ENCODE assay signal across 9 mouse cellular contexts in the genomic region with DNA sequence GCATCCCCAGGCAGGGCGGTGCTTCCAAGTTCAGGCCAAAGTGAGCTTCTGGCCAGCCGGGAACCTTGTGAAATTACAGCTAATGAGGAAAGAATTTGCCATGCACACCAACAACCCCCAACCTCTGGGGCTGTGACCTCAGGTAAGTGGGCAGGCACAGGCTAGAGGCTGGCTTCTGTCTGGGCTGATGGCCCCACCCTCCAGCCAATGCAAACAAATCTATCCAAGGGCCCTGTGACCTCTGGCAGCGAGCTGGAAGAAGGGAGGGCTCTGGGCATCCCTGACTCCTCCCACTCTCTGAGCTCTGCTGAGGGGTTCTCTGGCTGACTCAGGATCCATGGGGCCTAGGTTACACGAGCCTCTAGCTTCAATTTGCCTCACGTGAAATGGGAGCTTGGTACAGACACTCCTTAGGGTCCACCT. TPM values are rescaled to one million over a fixed set of nuclear protein-coding genes. Genes with fewer than 3 reads are reported as not detected.
DNase-seq lines count a peak whose midpoint lies in the region; ATAC-seq and TF ChIP-seq lines count a peak whose summit lies in the region.
"Had no signal": no experiment of that assay in that cellular context is flagged by ENCODE, and none has a peak within 500 bp of the region (broad histone marks: within the 10 kb centered on the region; RNA-seq: fewer than 3 reads in every experiment).

No protein-coding gene starts in this region.

- H3K4me1 ChIP-seq in liver, embryonic 13.5 days (replicated peaks), result 0 out of 2 replicates have a peak, but pooled peaks cover 3% of the 10 kb centered on the region
- no peaks in the 10 kb centered on the region for H3K4me1 ChIP-seq in forebrain, postnatal 0 days (ENCODE audit: insufficient read depth)
- H3K4me1 ChIP-seq: hindbrain, embryonic 15.5 days had no signal

- peak; percentile 80 for ATAC-seq in liver, embryonic 13.5 days (ENCODE audit: low read depth)
- ATAC-seq in forebrain, postnatal 0 days, result no peak

- no peak overlapping the region for H3K9ac ChIP-seq in liver, embryonic 13.5 days
- H3K9ac ChIP-seq in forebrain, postnatal 0 days, result no peak overlapping the region
- H3K9ac ChIP-seq: hindbrain, embryonic 15.5 days had no signal

- H3K4me3 ChIP-seq in liver, embryonic 13.5 days (replicated peaks), result no peak overlapping the region
- H3K4me3 ChIP-seq in forebrain, postnatal 0 days (ENCODE audit: low read depth, low read length), result no peak overlapping the region
- H3K4me3 ChIP-seq: hindbrain, embryonic 15.5 days had no signal

- H3K9me3 ChIP-seq in liver, embryonic 13.5 days (replicated peaks), result no peaks in the 10 kb centered on the region
- no peaks in the 10 kb centered on the region for H3K9me3 ChIP-seq in forebrain, postnatal 0 days (ENCODE audit: low read length)
- H3K9me3 ChIP-seq: hindbrain, embryonic 15.5 days had no signal

- H3K4me2 ChIP-seq in liver, embryonic 13.5 days, result no peak overlapping the region
- no peak overlapping the region for H3K4me2 ChIP-seq in forebrain, postnatal 0 days (ENCODE audit: low read depth)
- H3K4me2 ChIP-seq: hindbrain, embryonic 15.5 days had no signal

- 32% methylated on average over 5 of the region's 5 CpGs for WGBS in liver, embryonic 13.5 days (ENCODE audit: insufficient replicate concordance)
- WGBS in forebrain, postnatal 0 days, result 42% methylated on average over 5 of the region's 5 CpGs

- intact Hi-C loops in heart, postnatal 36 days (cut with DNase I), result no loop called here

- no peaks in the 10 kb centered on the region for H3K36me3 ChIP-seq in liver, embryonic 13.5 days
- no peaks in the 10 kb centered on the region for H3K36me3 ChIP-seq in forebrain, postnatal 0 days (ENCODE audit: insufficient read depth)
- H3K36me3 ChIP-seq: hindbrain, embryonic 15.5 days had no signal

- no peaks in the 10 kb centered on the region for H3K27me3 ChIP-seq in liver, embryonic 13.5 days
- H3K27me3 ChIP-seq in forebrain, postnatal 0 days (ENCODE audit: insufficient read depth, low read length), result no peaks in the 10 kb centered on the region
- H3K27me3 ChIP-seq: hindbrain, embryonic 15.5 days had no signal

- no peak overlapping the region for H3K27ac ChIP-seq in liver, embryonic 13.5 days
- H3K27ac ChIP-seq in forebrain, postnatal 0 days (ENCODE audit: low read depth, low read length), result no peak overlapping the region
- H3K27ac ChIP-seq: hindbrain, embryonic 15.5 days had no signal

- DNase-seq in urinary bladder, adult 18-20 months (ENCODE audit: low spot score in 2 of 2), result peak; percentile 26 to 49
- no peak for DNase-seq in urinary bladder, adult 2 months (ENCODE audit: low spot score)
- peak; percentile 13 to 21 for DNase-seq in heart, postnatal 36 days
- no peak for DNase-seq in liver, embryonic 13.5 days
- no peak for DNase-seq in layer of hippocampus, adult 9-10 months (ENCODE audit: low spot score)
- no peak for DNase-seq in B cell, adult 2 months
- no peak for DNase-seq in T-cell, adult 2 months (ENCODE audit: low spot score)
- no peak for DNase-seq in forebrain, postnatal 0 days

- TF ChIP-seq CTCF in forebrain, postnatal 0 days (IDR thresholded peaks at IDR 0.05; ENCODE audit: low read depth), result no peak

RNA-seq across cellular contexts. Expression of gene Trmu, which starts 56.5 kb away (rescaled TPM):
- 34.5 and 40.4 TPM in 2 replicates for polyA plus RNA-seq in urinary bladder, adult 2 months (2012; rRNA removed)
- total RNA-seq in heart, postnatal 36 days (2021), result 10 to 100 TPM; 17.3 to 21.0 TPM
- 17.3 and 20.3 TPM in 2 replicates for polyA plus RNA-seq in liver, embryonic 13.5 days (2015; fragmentation: Nextera tagmentation; extraction: Ambion mirVana)
- 32.3 and 38.9 TPM in 2 replicates for total RNA-seq in forebrain, postnatal 0 days (2014; rRNA removed)
- 29.0 and 31.4 TPM in 2 replicates for polyA plus RNA-seq in forebrain, postnatal 0 days (2015; fragmentation: Nextera tagmentation; extraction: Ambion mirVana)

Comparison
In these comparisons a context has a peak if more than half of its experiments do, and no peak if none do; other contexts are left out.
1. DNase-seq: peak in urinary bladder, adult 18-20 months (2 of 2) and heart, postnatal 36 days (2 of 2); none in urinary bladder, adult 2 months (single experiment), liver, embryonic 13.5 days (single experiment), layer of hippocampus, adult 9-10 months (single experiment), B cell, adult 2 months (0 of 2), T-cell, adult 2 months (single experiment) and forebrain, postnatal 0 days (single experiment).